Mouse (Mus musculus) adrenal gland, postnatal 4 days (tissue): ENCODE measurements around the gene Gzmm. TPM values are rescaled to one million over a fixed set of nuclear protein-coding genes. Genes with fewer than 3 reads are reported as not detected.

Experiments
- DNase-seq, 2 experiments: peaks; one replicate each; pipeline ENCODE4 v3.0.0; 2021 to 2022; ENCODE audit warnings: low spot score in 2 of 2, mixed read lengths in 2 of 2
- long read RNA-seq, 2 experiments: library from polyadenylated mRNA; stranded (forward); transcript quantifications; one replicate each; pipeline ENCODE4 v2.0.0; 2021
- total RNA-seq, 2 experiments: library from RNA; stranded (reverse); gene quantifications; 2 replicates each; pipeline ENCODE4 v1.2.3; 2021

Gzmm gene
- total RNA-seq, result 1 to 10 TPM; 1.8 to 2.4 TPM
- long read RNA-seq, experiment 1, result 0 reads
- long read RNA-seq, experiment 2, result 0 reads

- DNase-seq, result no peak
These were observed at the start of gene Gzmm for GRCm38 (mm10) chr10:79688720-79689119. Gene Gzmm (plus strand): TSS chr10:79689020.

GRCm38 (mm10) chr10:79645711-79646110 is 43.1 kb upstream of the Gzmm start, which contains the start of gene Odf3l2:
Gene Odf3l2 (minus strand): TSS chr10:79645738.
- DNase-seq, result no peak

GRCm38 (mm10) chr10:79649070-79649751 is 39.6 kb upstream of the Gzmm start:
- peak in 1 of 2 experiments; percentile 44 for DNase-seq

GRCm38 (mm10) chr10:79652789-79653188 is 36.0 kb upstream of the Gzmm start:
- DNase-seq, result no peak

GRCm38 (mm10) chr10:79654946-79655395 is 33.8 kb upstream of the Gzmm start:
- no peak for DNase-seq

GRCm38 (mm10) chr10:79658829-79659228 is 30.0 kb upstream of the Gzmm start:
- no peak for DNase-seq

- DNase-seq, result no peak
These were observed 28.5 kb upstream of the Gzmm start for GRCm38 (mm10) chr10:79660298-79660697.

GRCm38 (mm10) chr10:79661861-79662260 is 27.0 kb upstream of the Gzmm start:
- no peak for DNase-seq

- DNase-seq, result peak in 1 of 2 experiments; percentile 52
These were observed 24.6 kb upstream of the Gzmm start, which contains the start of gene Madcam1 for GRCm38 (mm10) chr10:79664131-79664665. Gene Madcam1 (plus strand): TSS chr10:79664559.

GRCm38 (mm10) chr10:79665051-79665450 is 23.8 kb upstream of the Gzmm start:
- no peak for DNase-seq

- DNase-seq, result no peak
These were observed 22.3 kb upstream of the Gzmm start for GRCm38 (mm10) chr10:79666493-79666892.

GRCm38 (mm10) chr10:79668076-79668475 is 20.7 kb upstream of the Gzmm start:
- DNase-seq, result no peak

GRCm38 (mm10) chr10:79668771-79669575 is 19.8 kb upstream of the Gzmm start, which contains the start of gene Tpgs1:
Gene Tpgs1 (plus strand): TSS chr10:79669369.
- DNase-seq, result peak; percentile 69 to 79

GRCm38 (mm10) chr10:79669576-79670057 is 19.2 kb upstream of the Gzmm start:
- peak; percentile 40 to 43 for DNase-seq

GRCm38 (mm10) chr10:79670071-79670888 is 18.5 kb upstream of the Gzmm start:
- DNase-seq, result no peak

GRCm38 (mm10) chr10:79671396-79672087 is 17.3 kb upstream of the Gzmm start:
- no peak for DNase-seq

GRCm38 (mm10) chr10:79672088-79672455 is 16.7 kb upstream of the Gzmm start:
- DNase-seq, result no peak

GRCm38 (mm10) chr10:79673054-79673453 is 15.8 kb upstream of the Gzmm start:
- no peak for DNase-seq

GRCm38 (mm10) chr10:79675346-79676035 is 13.3 kb upstream of the Gzmm start:
- no peak for DNase-seq
